7 mouse cellular contexts compared by ENCODE assay signal in genomic region chr3:38820315-38820714, GRCm38 (mm10).
DNase-seq lines count a peak whose midpoint lies in the region; ATAC-seq lines count a peak whose summit lies in the region.

No protein-coding gene starts in this region.

- H3K27me3 ChIP-seq in hindbrain, embryonic 12.5 days: no peaks in the 10 kb centered on the region
- no peaks in the 10 kb centered on the region for H3K27me3 ChIP-seq in hindbrain, embryonic 10.5 days (ENCODE audit: insufficient read depth, poor library complexity, severe bottlenecking)
- H3K27me3 ChIP-seq in embryonic facial prominence, embryonic 14.5 days (replicated peaks; ENCODE audit: control insufficient read depth, insufficient read depth, low read length): no peaks in the 10 kb centered on the region
- H3K27me3 ChIP-seq in limb, embryonic 15.5 days: no peaks in the 10 kb centered on the region

- no peak overlapping the region for H3K4me2 ChIP-seq in hindbrain, embryonic 12.5 days (replicated peaks)
- H3K4me2 ChIP-seq in embryonic facial prominence, embryonic 14.5 days (ENCODE audit: low read depth, low read length): no peak overlapping the region
- H3K4me2 ChIP-seq in limb, embryonic 15.5 days: no peak overlapping the region

- DNase-seq in hindbrain, embryonic 10.5 days (ENCODE audit: low spot score): no peak
- peak; percentile 43 for DNase-seq in Muller cell, postnatal 12 days (ENCODE audit: inconsistent ontology term)
- DNase-seq in embryonic facial prominence, embryonic 14.5 days (ENCODE audit: low spot score): peak; percentile 29
- no peak for DNase-seq in urinary bladder, postnatal 10 days (ENCODE audit: low spot score)
- no peak for DNase-seq in retina, embryonic 14.5 days (ENCODE audit: low spot score)

- no peak overlapping the region for H3K9ac ChIP-seq in hindbrain, embryonic 12.5 days
- no peak overlapping the region for H3K9ac ChIP-seq in embryonic facial prominence, embryonic 14.5 days (ENCODE audit: low read depth, low read length)
- H3K9ac ChIP-seq in limb, embryonic 15.5 days: no peak overlapping the region

- H3K4me1 ChIP-seq in hindbrain, embryonic 12.5 days: peaks cover 11% of the 10 kb centered on the region
- peaks cover 13% of the 10 kb centered on the region for H3K4me1 ChIP-seq in hindbrain, embryonic 10.5 days (replicated peaks)
- peaks cover 8% of the 10 kb centered on the region for H3K4me1 ChIP-seq in embryonic facial prominence, embryonic 14.5 days (ENCODE audit: control insufficient read depth, insufficient read depth, low read length)
- peaks cover 11% of the 10 kb centered on the region; the same call in 1 of the 2 replicates for H3K4me1 ChIP-seq in limb, embryonic 15.5 days

- H3K9me3 ChIP-seq in hindbrain, embryonic 12.5 days (replicated peaks): no peaks in the 10 kb centered on the region
- no peaks in the 10 kb centered on the region for H3K9me3 ChIP-seq in hindbrain, embryonic 10.5 days
- H3K9me3 ChIP-seq in embryonic facial prominence, embryonic 14.5 days (ENCODE audit: control insufficient read depth, low read length): no peaks in the 10 kb centered on the region
- H3K9me3 ChIP-seq in limb, embryonic 15.5 days: no peaks in the 10 kb centered on the region

- no peaks in the 10 kb centered on the region for H3K36me3 ChIP-seq in hindbrain, embryonic 12.5 days
- no peaks in the 10 kb centered on the region for H3K36me3 ChIP-seq in hindbrain, embryonic 10.5 days
- H3K36me3 ChIP-seq in embryonic facial prominence, embryonic 14.5 days (ENCODE audit: control insufficient read depth, insufficient read depth, low read length): no peaks in the 10 kb centered on the region
- no peaks in the 10 kb centered on the region for H3K36me3 ChIP-seq in limb, embryonic 15.5 days

- peak overlapping the region; percentile 48; the same call in 1 of the 2 replicates for H3K27ac ChIP-seq in hindbrain, embryonic 12.5 days
- H3K27ac ChIP-seq in hindbrain, embryonic 10.5 days: no peak overlapping the region
- H3K27ac ChIP-seq in embryonic facial prominence, embryonic 14.5 days (replicated peaks; ENCODE audit: low read depth, low read length): no peak overlapping the region
- 0 out of 2 replicates have a peak overlapping the region, but pooled peaks have one; percentile 59 for H3K27ac ChIP-seq in limb, embryonic 15.5 days

- WGBS in hindbrain, embryonic 12.5 days: 86% methylated on average over 7 of the region's 7 CpGs
- 92% methylated on average over 7 of the region's 7 CpGs for WGBS in hindbrain, embryonic 10.5 days
- WGBS in embryonic facial prominence, embryonic 14.5 days: 77% methylated on average over 7 of the region's 7 CpGs
- 74% methylated on average over 7 of the region's 7 CpGs for WGBS in limb, embryonic 15.5 days

- ATAC-seq in hindbrain, embryonic 12.5 days (ENCODE audit: low FRiP score): peak; percentile 51
- peak; percentile 90 for ATAC-seq in embryonic facial prominence, embryonic 14.5 days (ENCODE audit: low read depth)
- ATAC-seq in limb, embryonic 15.5 days (ENCODE audit: insufficient number of reproducible peaks, low FRiP score, low TSS enrichment, low read depth): peak; percentile 67

- no peak overlapping the region for H3K4me3 ChIP-seq in hindbrain, embryonic 12.5 days
- no peak overlapping the region for H3K4me3 ChIP-seq in hindbrain, embryonic 10.5 days
- H3K4me3 ChIP-seq in embryonic facial prominence, embryonic 14.5 days (ENCODE audit: low read depth, low read length): no peak overlapping the region
- no peak overlapping the region for H3K4me3 ChIP-seq in limb, embryonic 15.5 days

Comparison
In these comparisons a context has a peak if more than half of its experiments do, and no peak if none do; other contexts are left out.
1. H3K27ac ChIP-seq: peak in hindbrain, embryonic 12.5 days (single experiment) and limb, embryonic 15.5 days (single experiment); none in hindbrain, embryonic 10.5 days (single experiment) and embryonic facial prominence, embryonic 14.5 days (single experiment).
2. DNase-seq: peak in Muller cell, postnatal 12 days (single experiment) and embryonic facial prominence, embryonic 14.5 days (single experiment); none in hindbrain, embryonic 10.5 days (single experiment), urinary bladder, postnatal 10 days (single experiment) and retina, embryonic 14.5 days (single experiment).
3. Peak in every context shown above with its lines, with median percentiles within 50 percentile points of each other: ATAC-seq.